In genomic region chr1:56206615-56207267, GRCm38 (mm10) we compare ENCODE assay signal across 26 mouse cellular contexts.
"Had no signal": no experiment of that assay in that cellular context is flagged by ENCODE, and none has a peak within 500 bp of the region (broad histone marks: within the 10 kb centered on the region; RNA-seq: fewer than 3 reads in every experiment).

No protein-coding gene starts in this region.

- H3K27me3 ChIP-seq: heart, embryonic 13.5 days; heart, embryonic 15.5 days; hindbrain, embryonic 13.5 days; hindbrain, embryonic 15.5 days; kidney, embryonic 15.5 days; limb, embryonic 13.5 days; limb, embryonic 15.5 days; liver, embryonic 13.5 days had no signal

- H3K36me3 ChIP-seq: heart, embryonic 13.5 days; heart, embryonic 15.5 days; hindbrain, embryonic 13.5 days; hindbrain, embryonic 15.5 days; kidney, embryonic 15.5 days; limb, embryonic 13.5 days; limb, embryonic 15.5 days; liver, embryonic 13.5 days had no signal

- H3K4me1 ChIP-seq: heart, embryonic 13.5 days; heart, embryonic 15.5 days; hindbrain, embryonic 13.5 days; hindbrain, embryonic 15.5 days; kidney, embryonic 15.5 days; limb, embryonic 13.5 days; limb, embryonic 15.5 days; liver, embryonic 13.5 days had no signal

- H3K27ac ChIP-seq: heart, adult 2 months; heart, embryonic 13.5 days; heart, embryonic 15.5 days; hindbrain, embryonic 13.5 days; hindbrain, embryonic 15.5 days; hindbrain, postnatal 0 days; kidney, embryonic 15.5 days; kidney, postnatal 0 days; limb, embryonic 13.5 days; limb, embryonic 15.5 days; liver, embryonic 13.5 days had no signal

- DNase-seq: gastrocnemius, postnatal 14 days; gastrocnemius, postnatal 36 days; heart, adult 11 months; heart, adult 2 months; heart, postnatal 14 days; heart, postnatal 36 days; kidney, adult 11 months; kidney, adult 2 months; kidney, adult 9 months; kidney, postnatal 14 days; kidney, postnatal 36 days; layer of hippocampus, adult 9-11 months; layer of hippocampus, postnatal 36 days; left cerebral cortex, postnatal 4 days; liver, embryonic 13.5 days had no signal

- H3K9me3 ChIP-seq: heart, embryonic 13.5 days; heart, embryonic 15.5 days; hindbrain, embryonic 13.5 days; hindbrain, embryonic 15.5 days; kidney, embryonic 15.5 days; limb, embryonic 13.5 days; limb, embryonic 15.5 days; liver, embryonic 13.5 days had no signal

- H3K4me3 ChIP-seq: heart, adult 2 months; heart, embryonic 13.5 days; heart, embryonic 15.5 days; hindbrain, embryonic 13.5 days; hindbrain, embryonic 15.5 days; kidney, embryonic 15.5 days; limb, embryonic 13.5 days; limb, embryonic 15.5 days; liver, embryonic 13.5 days had no signal

- H3K9ac ChIP-seq: heart, embryonic 13.5 days; heart, embryonic 15.5 days; hindbrain, embryonic 13.5 days; hindbrain, embryonic 15.5 days; kidney, embryonic 15.5 days; limb, embryonic 13.5 days; limb, embryonic 15.5 days; liver, embryonic 13.5 days had no signal

- ATAC-seq: hindbrain, postnatal 0 days; intestine, embryonic 16.5 days had no signal

- H3K4me2 ChIP-seq: heart, embryonic 11.5 days; heart, embryonic 13.5 days; heart, embryonic 15.5 days; hindbrain, embryonic 13.5 days; hindbrain, embryonic 15.5 days; kidney, embryonic 15.5 days; limb, embryonic 13.5 days; limb, embryonic 15.5 days; liver, embryonic 13.5 days had no signal
